Mouse (Mus musculus): ENCODE data around the gene Wif1. TPM values are rescaled to one million over a fixed set of nuclear protein-coding genes. Genes with fewer than 3 reads are reported as not detected.

Gene Wif1
- polyA plus RNA-seq, 1 experiment from 2014 or later = 5.0 TPM

DNA sequence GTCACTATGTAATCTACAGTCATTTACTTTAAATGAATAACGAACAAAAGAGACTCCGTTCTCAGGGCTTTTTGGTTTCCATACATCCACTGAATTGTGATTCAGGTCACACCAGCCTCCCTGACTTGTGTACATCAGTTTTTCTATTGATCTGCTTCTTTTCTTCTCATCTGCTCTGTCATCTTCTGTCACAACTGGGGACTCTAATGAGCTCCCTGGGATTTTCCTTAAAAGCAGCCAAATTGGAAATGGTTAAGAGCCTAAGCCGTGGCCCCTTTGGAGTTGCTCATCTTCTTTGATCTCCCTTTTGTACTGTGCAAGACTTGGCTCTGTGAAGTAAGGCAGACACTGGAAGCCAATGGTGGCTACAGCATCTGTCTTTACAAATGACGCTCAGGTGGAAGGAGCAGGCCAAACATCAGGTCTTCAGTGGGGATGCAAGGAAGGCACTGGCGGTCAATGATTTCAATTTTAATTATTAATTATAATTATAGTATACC, 27.6 kb downstream of the Wif1 start:
- H3K4me1 ChIP-seq (ENCODE audit: control insufficient read depth, insufficient read depth, low read length) = peaks cover 8% of the 10 kb centered on the region; the same call in 1 of the 2 replicates
- 28% methylated on average over 5 of the region's 5 CpGs for whole genome bisulfite sequencing
- H3K27me3 ChIP-seq (replicated peaks; ENCODE audit: control insufficient read depth, insufficient read depth, low read length) = no peaks in the 10 kb centered on the region
- no peaks in the 10 kb centered on the region for H3K36me3 ChIP-seq (ENCODE audit: control insufficient read depth, insufficient read depth, low read length)
- no peak overlapping the region for H3K4me2 ChIP-seq (ENCODE audit: low read length)
- peak; percentile 63; the same call in 1 of the 2 replicates for ATAC-seq
- DNase-seq (ENCODE audit: low spot score) = peak; percentile 56
- H3K4me3 ChIP-seq (ENCODE audit: low read depth, low read length) = no peak overlapping the region
- no peak overlapping the region for H3K9ac ChIP-seq (ENCODE audit: low read length)
- no peaks in the 10 kb centered on the region for H3K9me3 ChIP-seq (replicated peaks; ENCODE audit: control insufficient read depth, low read length)
- H3K27ac ChIP-seq (ENCODE audit: low read depth, low read length) = no peak overlapping the region

DNA sequence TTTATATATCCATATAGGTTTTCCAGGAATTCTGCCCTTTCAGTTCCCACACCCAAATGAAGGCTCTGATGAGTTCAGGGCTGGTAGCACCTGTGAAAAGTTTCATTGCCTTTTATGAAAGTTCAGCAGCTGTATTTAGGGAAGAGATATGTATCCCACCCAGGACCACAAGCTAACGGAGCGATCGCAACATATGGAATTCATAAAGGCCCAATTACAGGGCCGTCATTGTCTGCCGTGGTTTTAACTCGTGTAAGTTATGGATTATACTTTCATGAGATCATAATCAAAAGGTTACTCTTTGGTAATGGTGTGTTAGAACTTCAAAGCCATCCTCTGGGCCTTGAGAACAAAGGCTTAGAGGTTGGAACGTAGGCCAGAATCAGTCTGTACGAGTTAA, 28.9 kb downstream of the Wif1 start:
- H3K4me3 ChIP-seq (ENCODE audit: low read depth, low read length) = no peak overlapping the region
- no peak overlapping the region for H3K9ac ChIP-seq (ENCODE audit: low read length)
- 67% methylated on average over 8 of the region's 8 CpGs for WGBS
- peaks cover 5% of the 10 kb centered on the region; the same call in 1 of the 2 replicates for H3K4me1 ChIP-seq (ENCODE audit: control insufficient read depth, insufficient read depth, low read length)
- H3K36me3 ChIP-seq (ENCODE audit: control insufficient read depth, insufficient read depth, low read length) = no peaks in the 10 kb centered on the region
- DNase-seq (ENCODE audit: low spot score) = no peak
- no peak overlapping the region for H3K4me2 ChIP-seq (ENCODE audit: low read length)
- no peak for ATAC-seq
- H3K27me3 ChIP-seq (replicated peaks; ENCODE audit: control insufficient read depth, insufficient read depth, low read length) = 0 out of 2 replicates have a peak, but pooled peaks cover 4% of the 10 kb centered on the region
- H3K9me3 ChIP-seq (replicated peaks; ENCODE audit: control insufficient read depth, low read length) = no peaks in the 10 kb centered on the region
- H3K27ac ChIP-seq (ENCODE audit: low read depth, low read length) = no peak overlapping the region

DNA sequence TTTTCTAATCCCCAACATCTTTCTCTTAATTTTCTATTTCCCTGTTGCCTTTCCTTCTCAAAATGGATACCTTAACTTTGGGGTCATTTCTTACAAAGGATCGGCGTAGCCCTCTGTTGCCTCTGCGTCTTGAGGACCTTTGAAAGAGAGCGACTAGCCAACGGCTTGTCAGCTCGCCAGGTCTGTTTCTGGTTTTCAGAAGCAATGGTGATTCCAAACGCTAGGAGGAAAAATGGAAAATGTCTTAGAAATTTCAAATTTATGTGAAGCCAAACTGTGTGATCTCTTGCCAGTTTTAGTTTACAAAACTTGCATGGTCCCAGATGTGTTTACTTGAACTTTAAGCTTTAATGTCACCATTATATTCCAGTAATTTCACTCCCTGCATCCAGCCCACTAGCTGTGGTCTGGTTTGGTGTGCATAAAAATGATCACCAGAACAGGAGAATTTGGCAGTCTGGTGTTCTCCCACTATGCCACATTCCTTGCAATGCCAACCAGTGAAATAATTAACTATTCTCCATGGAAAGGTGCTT, 33.7 kb downstream of the Wif1 start:
- Histone ChIP-seq H3K4me3 (ENCODE audit: low read depth, low read length) (no peak overlapping the region), H3K27ac (ENCODE audit: low read depth, low read length) (no peak overlapping the region), H3K4me2 (ENCODE audit: low read length) (no peak overlapping the region), H3K36me3 (ENCODE audit: control insufficient read depth, insufficient read depth, low read length) (no peaks in the 10 kb centered on the region), H3K9me3 (replicated peaks; ENCODE audit: control insufficient read depth, low read length) (no peaks in the 10 kb centered on the region), H3K9ac (ENCODE audit: low read length) (no peak overlapping the region), H3K4me1 (ENCODE audit: control insufficient read depth, insufficient read depth, low read length) (no peaks in the 10 kb centered on the region), H3K27me3 (replicated peaks; ENCODE audit: control insufficient read depth, insufficient read depth, low read length) (0 out of 2 replicates have a peak, but pooled peaks cover 4% of the 10 kb centered on the region)
- 88% methylated on average over 7 of the region's 7 CpGs for WGBS
- no peak for ATAC-seq
- DNase-seq (ENCODE audit: low spot score) = no peak

DNA sequence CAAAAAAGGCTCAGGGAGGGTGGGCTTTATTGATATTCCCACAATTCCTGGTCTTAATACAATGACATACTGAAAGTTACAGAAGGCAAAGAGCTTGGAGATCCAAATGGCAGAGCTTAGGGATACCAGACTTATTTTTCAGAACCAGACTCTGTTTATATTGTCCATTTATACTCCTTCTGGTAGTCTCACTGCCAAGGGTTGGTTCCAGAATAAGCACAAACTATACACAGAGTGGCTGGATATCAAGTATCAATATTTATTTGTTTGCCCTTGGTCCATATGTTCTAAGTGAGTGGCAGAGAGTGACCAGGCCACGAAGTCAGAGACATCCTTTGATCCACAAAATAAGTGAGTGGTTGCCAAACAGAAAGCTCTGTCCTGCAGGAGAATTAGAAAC, 34.2 kb downstream of the Wif1 start:
- no peaks in the 10 kb centered on the region for H3K9me3 ChIP-seq (replicated peaks; ENCODE audit: control insufficient read depth, low read length)
- H3K27me3 ChIP-seq (replicated peaks; ENCODE audit: control insufficient read depth, insufficient read depth, low read length) = 0 out of 2 replicates have a peak, but pooled peaks cover 4% of the 10 kb centered on the region
- no peak overlapping the region for H3K4me2 ChIP-seq (ENCODE audit: low read length)
- no peaks in the 10 kb centered on the region for H3K4me1 ChIP-seq (ENCODE audit: control insufficient read depth, insufficient read depth, low read length)
- 74% methylated on average over 1 of the region's 1 CpGs for WGBS
- no peak overlapping the region for H3K4me3 ChIP-seq (ENCODE audit: low read depth, low read length)
- H3K36me3 ChIP-seq (ENCODE audit: control insufficient read depth, insufficient read depth, low read length) = no peaks in the 10 kb centered on the region
- no peak overlapping the region for H3K27ac ChIP-seq (ENCODE audit: low read depth, low read length)
- DNase-seq (ENCODE audit: low spot score) (no peak), ATAC-seq (no peak)
- no peak overlapping the region for H3K9ac ChIP-seq (ENCODE audit: low read length)

DNA sequence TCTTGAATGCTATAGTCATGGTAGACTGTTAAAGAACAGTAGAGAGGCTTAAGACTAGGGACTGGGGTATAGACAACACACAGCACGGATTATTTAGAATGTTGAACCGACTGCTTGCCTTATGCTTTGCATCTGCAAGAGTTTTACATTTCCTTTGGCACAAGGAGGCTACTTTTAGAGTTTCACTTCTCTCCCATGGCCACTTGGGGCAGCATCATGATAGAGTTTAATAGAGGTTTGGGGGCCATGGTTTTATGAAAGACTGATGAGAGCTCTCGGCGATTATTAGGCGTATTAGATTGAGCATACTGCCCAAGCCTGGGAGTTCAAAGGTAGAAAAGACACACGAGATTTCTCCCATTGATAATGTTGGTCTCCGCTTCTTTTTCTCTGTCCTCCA, 37.0 kb downstream of the Wif1 start:
- 68% methylated on average over 7 of the region's 7 CpGs for WGBS
- H3K27ac ChIP-seq (ENCODE audit: low read depth, low read length) = no peak overlapping the region
- no peak overlapping the region for H3K4me3 ChIP-seq (ENCODE audit: low read depth, low read length)
- no peak overlapping the region for H3K4me2 ChIP-seq (ENCODE audit: low read length)
- H3K36me3 ChIP-seq (ENCODE audit: control insufficient read depth, insufficient read depth, low read length) = no peaks in the 10 kb centered on the region
- no peaks in the 10 kb centered on the region for H3K9me3 ChIP-seq (replicated peaks; ENCODE audit: control insufficient read depth, low read length)
- H3K9ac ChIP-seq (ENCODE audit: low read length) = no peak overlapping the region
- no peaks in the 10 kb centered on the region for H3K4me1 ChIP-seq (ENCODE audit: control insufficient read depth, insufficient read depth, low read length)
- H3K27me3 ChIP-seq (replicated peaks; ENCODE audit: control insufficient read depth, insufficient read depth, low read length) = 0 out of 2 replicates have a peak, but pooled peaks cover 4% of the 10 kb centered on the region
- ATAC-seq (no peak), DNase-seq (ENCODE audit: low spot score) (no peak)

DNA sequence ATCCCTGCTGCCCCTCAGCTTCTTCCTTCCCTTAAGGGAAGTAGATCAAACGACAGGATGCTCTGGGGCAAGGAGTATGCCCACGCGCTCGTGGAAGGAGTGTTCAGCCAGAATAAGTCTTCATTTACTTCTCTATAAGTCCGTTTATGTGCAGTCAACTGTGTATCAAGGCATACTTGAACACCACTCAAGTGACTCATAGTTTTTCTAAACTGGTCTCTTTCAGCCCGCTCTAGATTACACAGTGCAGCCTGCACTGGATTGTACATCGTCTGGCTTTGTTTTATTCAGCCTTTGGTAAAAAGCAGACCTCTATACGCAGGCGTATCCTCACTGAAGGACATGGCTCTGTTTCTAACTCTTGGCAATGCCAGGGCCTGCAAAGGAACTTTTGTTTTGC, 46.7 kb downstream of the Wif1 start:
- ATAC-seq (no peak), DNase-seq (ENCODE audit: low spot score) (no peak)
- no peak overlapping the region for H3K27ac ChIP-seq (ENCODE audit: low read depth, low read length)
- no peak overlapping the region for H3K9ac ChIP-seq (ENCODE audit: low read length)
- WGBS = 75% methylated on average over 9 of the region's 9 CpGs
- H3K27me3 ChIP-seq (replicated peaks; ENCODE audit: control insufficient read depth, insufficient read depth, low read length) = no peaks in the 10 kb centered on the region
- no peaks in the 10 kb centered on the region for H3K4me1 ChIP-seq (ENCODE audit: control insufficient read depth, insufficient read depth, low read length)
- H3K9me3 ChIP-seq (replicated peaks; ENCODE audit: control insufficient read depth, low read length) = no peaks in the 10 kb centered on the region
- no peaks in the 10 kb centered on the region for H3K36me3 ChIP-seq (ENCODE audit: control insufficient read depth, insufficient read depth, low read length)
- no peak overlapping the region for H3K4me2 ChIP-seq (ENCODE audit: low read length)
- H3K4me3 ChIP-seq (ENCODE audit: low read depth, low read length) = no peak overlapping the region

DNA sequence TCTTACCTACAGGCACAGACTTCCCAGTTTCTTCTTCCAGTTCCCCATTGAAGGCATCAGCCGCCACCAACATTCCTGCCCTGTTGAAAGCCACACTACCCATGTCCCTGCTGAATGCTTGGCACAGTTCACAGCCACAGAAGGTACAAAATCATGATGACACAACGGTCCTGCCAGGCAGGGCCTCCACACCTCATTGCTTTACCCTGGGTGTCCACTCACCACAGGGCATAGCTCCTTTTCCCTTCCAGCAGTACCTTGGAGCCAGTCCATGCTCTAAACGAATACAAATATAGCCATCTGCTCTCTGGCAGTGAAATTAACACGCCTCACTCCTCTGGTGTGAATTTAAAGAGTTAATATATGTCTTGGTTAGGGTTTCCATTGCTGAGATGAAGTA, 49.1 kb downstream of the Wif1 start:
- DNase-seq (ENCODE audit: low spot score) (no peak), ATAC-seq (no peak)
- H3K9me3 ChIP-seq (replicated peaks; ENCODE audit: control insufficient read depth, low read length) = no peaks in the 10 kb centered on the region
- H3K4me3 ChIP-seq (ENCODE audit: low read depth, low read length) = no peak overlapping the region
- H3K27me3 ChIP-seq (replicated peaks; ENCODE audit: control insufficient read depth, insufficient read depth, low read length) = no peaks in the 10 kb centered on the region
- no peaks in the 10 kb centered on the region for H3K36me3 ChIP-seq (ENCODE audit: control insufficient read depth, insufficient read depth, low read length)
- H3K4me2 ChIP-seq (ENCODE audit: low read length) = no peak overlapping the region
- no peak overlapping the region for H3K27ac ChIP-seq (ENCODE audit: low read depth, low read length)
- 89% methylated on average over 4 of the region's 4 CpGs for WGBS
- no peaks in the 10 kb centered on the region for H3K4me1 ChIP-seq (ENCODE audit: control insufficient read depth, insufficient read depth, low read length)
- no peak overlapping the region for H3K9ac ChIP-seq (ENCODE audit: low read length)

DNA sequence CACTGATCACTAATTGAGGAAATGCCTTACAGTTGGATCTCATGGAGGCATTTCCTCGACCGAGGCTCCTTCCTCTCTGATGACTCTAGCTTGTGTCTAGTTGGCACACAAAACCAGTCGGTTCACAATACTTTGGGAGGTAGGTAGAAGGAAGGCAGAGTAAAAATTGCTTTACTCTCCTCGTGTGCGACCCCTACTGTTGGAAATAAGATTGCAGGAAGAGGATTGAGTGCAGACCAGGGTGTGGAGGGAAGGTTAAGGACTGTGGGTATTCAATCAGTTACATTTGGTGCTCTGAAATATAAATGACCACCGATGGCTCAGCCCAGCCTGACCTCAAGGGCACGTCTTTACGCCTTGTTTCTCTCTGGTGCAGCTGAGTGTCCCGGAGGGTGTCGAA, 49.8 kb downstream of the Wif1 start:
- H3K27ac ChIP-seq (ENCODE audit: low read depth, low read length) = no peak overlapping the region
- WGBS = 65% methylated on average over 10 of the region's 10 CpGs
- H3K27me3 ChIP-seq (replicated peaks; ENCODE audit: control insufficient read depth, insufficient read depth, low read length) = no peaks in the 10 kb centered on the region
- H3K4me3 ChIP-seq (ENCODE audit: low read depth, low read length) = no peak overlapping the region
- ATAC-seq (no peak), DNase-seq (ENCODE audit: low spot score) (no peak)
- H3K9me3 ChIP-seq (replicated peaks; ENCODE audit: control insufficient read depth, low read length) = no peaks in the 10 kb centered on the region
- no peak overlapping the region for H3K4me2 ChIP-seq (ENCODE audit: low read length)
- H3K4me1 ChIP-seq (ENCODE audit: control insufficient read depth, insufficient read depth, low read length) = no peaks in the 10 kb centered on the region
- H3K36me3 ChIP-seq (ENCODE audit: control insufficient read depth, insufficient read depth, low read length) = no peaks in the 10 kb centered on the region
- no peak overlapping the region for H3K9ac ChIP-seq (ENCODE audit: low read length)

DNA sequence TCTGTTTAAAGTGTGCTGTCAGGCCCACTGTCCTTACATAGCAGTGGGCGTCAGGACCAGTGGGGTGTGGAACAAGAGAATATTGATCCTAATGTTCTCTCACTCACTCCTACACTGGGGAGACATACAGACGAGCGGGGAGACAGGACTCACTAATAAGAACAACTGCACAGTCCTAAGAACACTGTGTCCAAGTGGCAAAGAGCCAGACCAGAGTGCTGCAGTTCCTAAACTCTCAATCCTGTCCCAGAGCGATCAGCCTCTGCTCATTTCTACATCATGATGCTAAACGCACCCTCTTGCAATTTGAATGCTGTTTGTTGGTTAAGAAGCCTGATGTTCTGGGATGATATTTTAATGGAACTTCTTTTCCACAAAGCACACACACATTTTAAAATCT, 54.9 kb downstream of the Wif1 start:
- Histone ChIP-seq H3K4me3 (ENCODE audit: low read depth, low read length) (no peak overlapping the region), H3K9ac (ENCODE audit: low read length) (no peak overlapping the region), H3K36me3 (ENCODE audit: control insufficient read depth, insufficient read depth, low read length) (no peaks in the 10 kb centered on the region), H3K4me1 (ENCODE audit: control insufficient read depth, insufficient read depth, low read length) (peaks cover 3% of the 10 kb centered on the region), H3K27me3 (replicated peaks; ENCODE audit: control insufficient read depth, insufficient read depth, low read length) (no peaks in the 10 kb centered on the region), H3K27ac (ENCODE audit: low read depth, low read length) (no peak overlapping the region), H3K9me3 (replicated peaks; ENCODE audit: control insufficient read depth, low read length) (no peaks in the 10 kb centered on the region), H3K4me2 (ENCODE audit: low read length) (no peak overlapping the region)
- 66% methylated on average over 5 of the region's 5 CpGs for WGBS
- ATAC-seq (no peak; the same call in 1 of the 2 replicates), DNase-seq (ENCODE audit: low spot score) (no peak)

Data from forebrain, embryonic 14.5 days (tissue).